Mouse (Mus musculus): ENCODE data around the gene Slc10a1. TPM values are rescaled to one million over a fixed set of nuclear protein-coding genes. Genes with fewer than 3 reads are reported as not detected.

Slc10a1 gene
- total and polyA plus RNA-seq, 3 experiments: 0.12 to 0.18 TPM; not detected in 1

GRCm38 (mm10) chr12:80938642-80939041 is 29.9 kb downstream of the Slc10a1 start:
- peak overlapping the region; percentile 71 for H3K9ac ChIP-seq (ENCODE audit: control insufficient read depth, low read depth, low read length, poor library complexity, severe bottlenecking)
- H3K27me3 ChIP-seq (ENCODE audit: control insufficient read depth in 1 of 2, insufficient read depth in 2 of 2, low read length in 2 of 2): no peaks in the 10 kb centered on the region
- peak overlapping the region; percentile 97 for H3K27ac ChIP-seq (ENCODE audit: control insufficient read depth, low read depth, low read length)
- H3K4me3 ChIP-seq (ENCODE audit: control insufficient read depth in 1 of 2, insufficient read depth in 1 of 2, low read depth in 2 of 2, low read length in 2 of 2): peak overlapping the region; percentile 31 to 56
- no peaks in the 10 kb centered on the region for H3K9me3 ChIP-seq (replicated peaks; ENCODE audit: insufficient read depth, low read length)
- peaks cover 14 to 25% of the 10 kb centered on the region in 2 experiments for H3K4me1 ChIP-seq (ENCODE audit: control insufficient read depth in 1 of 2, insufficient read depth in 2 of 2, low read length in 2 of 2)
- DNase-seq (ENCODE audit: low read depth, low spot score): peak; percentile 97
- H3K36me3 ChIP-seq (ENCODE audit: control insufficient read depth in 1 of 2, insufficient read depth in 2 of 2, low read length in 2 of 2): peaks cover 0 to 19% of the 10 kb centered on the region in 2 experiments; a peak in 2 of 4 replicates
- H3K79me2 ChIP-seq (ENCODE audit: control insufficient read depth, insufficient read depth, low read length, poor library complexity): no peaks in the 10 kb centered on the region
- peak; percentile 35; the same call in 1 of the 2 replicates for TF ChIP-seq KAT2A (conservative IDR thresholded peaks at IDR 0.05; ENCODE audit: low read depth, low read length)
- TF ChIP-seq USF2 (IDR thresholded peaks at IDR 0.05; ENCODE audit: borderline replicate concordance in 1 of 2, insufficient read depth in 1 of 2, low read depth in 1 of 2, low read length in 2 of 2): no peak
- TF ChIP-seq USF1 (IDR thresholded peaks at IDR 0.05; ENCODE audit: low read depth, low read length): no peak
- peak; percentile 60; the same call in 1 of the 2 replicates for TF ChIP-seq POLR2AphosphoS2 (IDR thresholded peaks at IDR 0.05; ENCODE audit: low read length)
- TF ChIP-seq EP300 (IDR thresholded peaks at IDR 0.05; ENCODE audit: low read depth in 1 of 2, low read length in 2 of 2): peak; percentile 74 to 79
- TF ChIP-seq NELFE (IDR thresholded peaks at IDR 0.05; ENCODE audit: low read depth, low read length): peak; percentile 76
- TF ChIP-seq GABPA (IDR thresholded peaks at IDR 0.05; ENCODE audit: low read depth, low read length): no peak; the same call in 1 of the 2 replicates
- peak; percentile 92 for TF ChIP-seq TBP (IDR thresholded peaks at IDR 0.05; ENCODE audit: low read depth, low read length)
- no peak for TF ChIP-seq ZC3H11A (IDR thresholded peaks at IDR 0.05; ENCODE audit: low read depth, low read length)
- no peak for TF ChIP-seq JUND (IDR thresholded peaks at IDR 0.05; ENCODE audit: low read depth, low read length)
- peak; percentile 86 for TF ChIP-seq ETS1 (IDR thresholded peaks at IDR 0.05; ENCODE audit: low read depth, low read length)
- no peak for TF ChIP-seq TAL1 (IDR thresholded peaks at IDR 0.05; ENCODE audit: low read length)
- TF ChIP-seq ELF1 (IDR thresholded peaks at IDR 0.05; ENCODE audit: low read depth, low read length): peak; percentile 99
- TF ChIP-seq RAD21 (IDR thresholded peaks at IDR 0.05; ENCODE audit: low read depth, low read length): no peak
- peak; percentile 33; the same call in 1 of the 2 replicates for TF ChIP-seq MAZ (IDR thresholded peaks at IDR 0.05; ENCODE audit: low read depth, low read length)
- no peak for TF ChIP-seq UBTF (IDR thresholded peaks at IDR 0.05; ENCODE audit: borderline replicate concordance, insufficient read depth, low read depth, low read length)
- no peak for TF ChIP-seq ZKSCAN1 (IDR thresholded peaks at IDR 0.05; ENCODE audit: low read depth, low read length)
- no peak for TF ChIP-seq POLR2AphosphoS5 (IDR thresholded peaks at IDR 0.05; ENCODE audit: borderline replicate concordance, low read depth, low read length)
- peak; percentile 74 for TF ChIP-seq TCF12 (IDR thresholded peaks at IDR 0.05; ENCODE audit: low read depth, low read length)
- no peak for TF ChIP-seq CTCF (IDR thresholded peaks at IDR 0.05 in 2 of 3, conservative IDR thresholded peaks at IDR 0.05 in 1 of 3; ENCODE audit: control insufficient read depth in 1 of 3, insufficient read depth in 1 of 3, low read depth in 2 of 3, low read length in 3 of 3, poor library complexity in 1 of 3, severe bottlenecking in 1 of 3)
- no peak for TF ChIP-seq SMC3 (IDR thresholded peaks at IDR 0.05; ENCODE audit: low read depth, low read length)
- 0 out of 2 replicates have a peak, but pooled peaks have one; percentile 14 for TF ChIP-seq NRF1 (IDR thresholded peaks at IDR 0.05; ENCODE audit: insufficient read depth, low read depth, low read length, poor library complexity, severe bottlenecking)
- TF ChIP-seq MEF2A (IDR thresholded peaks at IDR 0.05; ENCODE audit: extremely low read depth, insufficient replicate concordance, low read depth, low read length, poor library complexity, severe bottlenecking): 0 out of 2 replicates have a peak, but pooled peaks have one; percentile 1
- TF ChIP-seq BHLHE40 (IDR thresholded peaks at IDR 0.05; ENCODE audit: borderline replicate concordance, low read depth, low read length): peak; percentile 31; the same call in 1 of the 2 replicates
- TF ChIP-seq GATA1 (IDR thresholded peaks at IDR 0.05; ENCODE audit: low read depth, low read length): peak; percentile 35
- TF ChIP-seq ZMIZ1 (IDR thresholded peaks at IDR 0.05; ENCODE audit: low read depth, low read length): peak; percentile 69
- TF ChIP-seq MXI1 (IDR thresholded peaks at IDR 0.05; ENCODE audit: low read depth, low read length): peak; percentile 68; the same call in 1 of the 2 replicates
- TF ChIP-seq HCFC1 (IDR thresholded peaks at IDR 0.05; ENCODE audit: low read depth, low read length): peak; percentile 77
- 0 out of 2 replicates have a peak, but pooled peaks have one; percentile 50 for TF ChIP-seq RCOR1 (IDR thresholded peaks at IDR 0.05; ENCODE audit: low read depth, low read length)
- peak; percentile 41 to 76; a peak in 2 of 4 replicates for TF ChIP-seq POLR2A (IDR thresholded peaks at IDR 0.05; ENCODE audit: control insufficient read depth in 1 of 2, insufficient read depth in 1 of 2, low read depth in 1 of 2, low read length in 2 of 2, poor library complexity in 1 of 2)
- TF ChIP-seq MYB (IDR thresholded peaks at IDR 0.05; ENCODE audit: low read depth, low read length): peak; percentile 40; the same call in 1 of the 2 replicates
- 0 out of 2 replicates have a peak, but pooled peaks have one; percentile 12 for TF ChIP-seq CHD1 (IDR thresholded peaks at IDR 0.05; ENCODE audit: low read depth, low read length)
- no peak for TF ChIP-seq MAFK (IDR thresholded peaks at IDR 0.05; ENCODE audit: borderline replicate concordance, low read depth, low read length)
- TF ChIP-seq CHD2 (IDR thresholded peaks at IDR 0.05; ENCODE audit: low read length): no peak
- TF ChIP-seq SIN3A (IDR thresholded peaks at IDR 0.05; ENCODE audit: low read length): peak; percentile 81
- no peak for TF ChIP-seq MYC (IDR thresholded peaks at IDR 0.05; ENCODE audit: low read depth, low read length)

Measured in MEL (cell line).